ENCODE assay signal across 20 mouse cellular contexts in the genomic region with DNA sequence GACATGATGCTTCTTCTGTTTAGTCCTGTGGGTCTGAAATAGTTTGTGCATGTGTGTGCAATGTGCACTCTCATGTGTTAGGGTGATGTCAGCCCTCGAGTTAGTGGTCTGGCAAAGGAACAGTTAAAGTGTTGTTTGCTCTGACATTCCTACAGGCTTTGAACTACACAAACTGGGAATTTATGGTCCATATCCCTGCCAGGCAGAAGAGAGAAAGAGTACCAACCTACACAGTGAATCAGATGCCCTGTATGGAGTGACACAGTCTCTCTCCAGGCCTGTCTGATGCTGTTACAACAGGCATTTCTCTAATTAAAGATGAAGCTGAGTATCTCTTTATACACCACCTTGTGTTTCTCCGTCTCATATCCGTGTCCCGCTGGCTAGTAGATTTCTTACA. TPM values are rescaled to one million over a fixed set of nuclear protein-coding genes. Genes with fewer than 3 reads are reported as not detected.
DNase-seq lines count a peak whose midpoint lies in the region; ATAC-seq and TF ChIP-seq lines count a peak whose summit lies in the region.
"Had no signal": no experiment of that assay in that cellular context is flagged by ENCODE, and none has a peak within 500 bp of the region (broad histone marks: within the 10 kb centered on the region; RNA-seq: fewer than 3 reads in every experiment).

No protein-coding gene starts in this region.

- DNase-seq in kidney, postnatal 4 days, result no peak
- DNase-seq in kidney, postnatal 0 days (ENCODE audit: low spot score), result peak; percentile 54
- no peak for DNase-seq in kidney, adult 18-20 months
- DNase-seq in layer of hippocampus, adult 9-10 months (ENCODE audit: low spot score), result no peak
- DNase-seq: adrenal gland, adult 8-10 months; adrenal gland, postnatal 14 days; adrenal gland, postnatal 36 days; cerebellum, adult 11-12 months; cerebellum, adult 2 months; cerebellum, adult 9-10 months; cerebellum, postnatal 10 days; cerebellum, postnatal 25 days had no signal

- H3K4me2 ChIP-seq in kidney, embryonic 15.5 days, result no peak overlapping the region
- no peak overlapping the region for H3K4me2 ChIP-seq in kidney, postnatal 0 days (ENCODE audit: low read length)
- H3K4me2 ChIP-seq: embryonic facial prominence, embryonic 12.5 days; forebrain, embryonic 12.5 days had no signal

- H3K4me1 ChIP-seq in kidney, embryonic 15.5 days, result 0 out of 2 replicates have a peak, but pooled peaks cover 5% of the 10 kb centered on the region
- H3K4me1 ChIP-seq in kidney, postnatal 0 days (replicated peaks; ENCODE audit: insufficient read depth, low read length), result 0 out of 2 replicates have a peak, but pooled peaks cover 7% of the 10 kb centered on the region
- H3K4me1 ChIP-seq: embryonic facial prominence, embryonic 12.5 days; forebrain, embryonic 10.5 days; forebrain, embryonic 12.5 days had no signal

- H3K9ac ChIP-seq in kidney, embryonic 15.5 days, result no peak overlapping the region
- H3K9ac ChIP-seq in kidney, postnatal 0 days (ENCODE audit: low read depth, low read length), result no peak overlapping the region
- H3K9ac ChIP-seq: embryonic facial prominence, embryonic 12.5 days; forebrain, embryonic 12.5 days had no signal

- no peaks in the 10 kb centered on the region for H3K9me3 ChIP-seq in kidney, embryonic 15.5 days (replicated peaks)
- H3K9me3 ChIP-seq in kidney, postnatal 0 days (replicated peaks; ENCODE audit: low read length), result no peaks in the 10 kb centered on the region
- H3K9me3 ChIP-seq: embryonic facial prominence, embryonic 10.5 days; embryonic facial prominence, embryonic 12.5 days; forebrain, embryonic 10.5 days; forebrain, embryonic 12.5 days had no signal

- TF ChIP-seq CTCF in kidney, postnatal 0 days (IDR thresholded peaks at IDR 0.05; ENCODE audit: low read depth), result no peak

- WGBS in kidney, embryonic 15.5 days, result 66% methylated on average over 4 of the region's 4 CpGs
- WGBS in kidney, postnatal 0 days, result 55% methylated on average over 4 of the region's 4 CpGs

- H3K27ac ChIP-seq in kidney, embryonic 15.5 days, result no peak overlapping the region
- H3K27ac ChIP-seq in kidney, postnatal 0 days, result no peak overlapping the region
- H3K27ac ChIP-seq: embryonic facial prominence, embryonic 10.5 days; embryonic facial prominence, embryonic 12.5 days; forebrain, embryonic 10.5 days; forebrain, embryonic 12.5 days had no signal

- no peaks in the 10 kb centered on the region for H3K27me3 ChIP-seq in kidney, embryonic 15.5 days
- no peaks in the 10 kb centered on the region for H3K27me3 ChIP-seq in kidney, postnatal 0 days (ENCODE audit: insufficient read depth, low read length)
- H3K27me3 ChIP-seq: embryonic facial prominence, embryonic 12.5 days; forebrain, embryonic 12.5 days had no signal

- peak; percentile 56; the same call in 1 of the 2 replicates for ATAC-seq in kidney, embryonic 15.5 days (replicated peaks; ENCODE audit: low FRiP score)
- peak; percentile 78 for ATAC-seq in kidney, postnatal 0 days (replicated peaks; ENCODE audit: low FRiP score, low read depth)
- ATAC-seq: activated CD4-positive, CD25-positive, alpha-beta regulatory T cell, adult 4 months; forebrain, embryonic 14.5 days; forebrain, embryonic 16.5 days had no signal

- H3K4me3 ChIP-seq in kidney, embryonic 15.5 days (replicated peaks), result no peak overlapping the region
- no peak overlapping the region for H3K4me3 ChIP-seq in kidney, postnatal 0 days (replicated peaks; ENCODE audit: low read depth, low read length)
- H3K4me3 ChIP-seq: embryonic facial prominence, embryonic 10.5 days; embryonic facial prominence, embryonic 12.5 days; forebrain, embryonic 10.5 days; forebrain, embryonic 12.5 days had no signal

- H3K36me3 ChIP-seq in kidney, embryonic 15.5 days, result no peaks in the 10 kb centered on the region
- H3K36me3 ChIP-seq in kidney, postnatal 0 days (ENCODE audit: insufficient read depth, low read length), result no peaks in the 10 kb centered on the region
- H3K36me3 ChIP-seq: embryonic facial prominence, embryonic 10.5 days; embryonic facial prominence, embryonic 12.5 days; forebrain, embryonic 10.5 days; forebrain, embryonic 12.5 days had no signal

RNA-seq across cellular contexts. Expression of a gene that starts 21.2 kb away (rescaled TPM):
- polyA plus RNA-seq in kidney, embryonic 15.5 days (2015; fragmentation: Nextera tagmentation; extraction: Ambion mirVana), result 12.2 and 16.4 TPM in 2 replicates
- polyA plus RNA-seq in kidney, postnatal 0 days (2015; fragmentation: Nextera tagmentation; extraction: Ambion mirVana), result 13.9 and 14.2 TPM in 2 replicates

RNA-seq across cellular contexts. Expression of a gene that starts 21.3 kb away (rescaled TPM):
- 3.1 and 3.5 TPM in 2 replicates for polyA plus RNA-seq in kidney, embryonic 15.5 days (2015; fragmentation: Nextera tagmentation; extraction: Ambion mirVana)
- polyA plus RNA-seq in kidney, postnatal 0 days (2015; fragmentation: Nextera tagmentation; extraction: Ambion mirVana), result 8.6 and 10.1 TPM in 2 replicates
- polyA plus RNA-seq: activated CD4-positive, CD25-positive, alpha-beta regulatory T cell, adult 4 months; forebrain, embryonic 10.5 days; forebrain, embryonic 14.5 days had no signal
